Mouse (Mus musculus): ENCODE measurements at regions not wholly inside any gene's neighbourhood (a gene's known extent, or its start where the extent isn't known, plus 50 kb on each side); places are given as distances from the start of the nearest gene placed in this dataset.
A peak's percentile ranks its signal among the peaks of the same experiment; 100 is the strongest.

DNA sequence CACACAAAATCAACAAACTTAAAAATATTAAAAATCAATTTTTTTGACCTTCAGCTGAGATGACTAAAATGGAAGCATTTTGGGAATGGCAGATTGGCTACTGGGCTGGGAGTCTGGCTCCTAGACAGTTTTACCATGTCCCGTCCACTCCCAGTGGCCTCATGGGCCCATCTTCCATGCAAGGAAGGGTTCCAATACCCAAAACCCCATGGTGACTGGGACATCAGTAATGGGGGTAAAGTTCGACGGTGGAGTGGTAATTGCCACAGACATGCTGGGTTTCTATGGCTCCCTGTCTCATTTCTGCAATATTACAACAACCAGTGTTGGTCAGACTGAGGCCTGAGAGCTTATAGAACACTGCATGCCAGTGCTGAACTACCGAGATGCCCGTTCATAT, 82.2 kb downstream of the Il20rb start:
- no peak for DNase-seq (ENCODE audit: low spot score in 2 of 2)

- peak in 1 of 2 experiments; percentile 68 for DNase-seq (ENCODE audit: low spot score in 2 of 2)
Measured at GRCm38 (mm10) chr9:100400366-100400765, 86.2 kb downstream of the Il20rb start.

GRCm38 (mm10) chr9:100396340-100396910, 90.2 kb downstream of the Il20rb start:
- DNase-seq (ENCODE audit: low spot score in 2 of 2): no peak

DNA sequence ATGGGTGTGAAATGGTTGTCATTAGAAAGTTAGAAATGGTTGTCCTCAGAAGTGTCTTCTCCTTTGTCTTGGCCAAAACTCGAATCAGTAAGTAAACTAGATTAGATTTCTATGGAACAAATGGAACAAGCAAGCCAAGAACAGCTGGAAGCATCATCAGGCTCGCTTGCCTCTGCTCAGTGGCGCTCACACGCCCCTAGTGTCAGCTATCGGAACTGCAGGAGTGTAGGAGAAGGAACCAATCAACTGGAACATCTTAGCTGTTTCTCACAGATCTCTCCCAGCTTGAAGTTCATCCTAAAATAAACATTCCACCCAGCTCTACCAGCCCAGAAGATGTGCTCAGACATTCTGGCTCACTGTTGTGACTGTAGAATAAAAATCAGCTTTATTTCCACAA, 90.9 kb downstream of the Il20rb start:
- DNase-seq (ENCODE audit: low spot score in 2 of 2): peak; percentile 3 to 78

DNA sequence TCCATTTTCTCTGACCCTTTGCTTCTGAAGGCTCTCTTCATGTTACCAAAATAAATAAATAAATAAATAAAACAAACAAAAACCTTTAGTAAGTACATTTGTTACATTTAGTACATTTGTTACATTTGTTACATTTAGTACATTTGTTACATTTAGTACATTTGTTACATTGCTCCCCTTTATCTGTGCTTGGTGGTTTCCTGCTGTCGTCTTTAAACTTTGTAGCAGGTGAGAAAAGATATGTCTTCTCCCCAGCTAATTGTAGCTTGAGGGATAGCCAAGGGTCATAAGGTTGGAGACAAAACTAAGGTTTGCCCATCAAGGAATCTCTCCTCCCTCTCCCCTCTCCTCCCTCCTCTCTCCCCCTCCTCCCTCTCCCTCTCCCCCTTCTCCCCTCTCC, 92.0 kb downstream of the Il20rb start:
- DNase-seq (ENCODE audit: low spot score in 2 of 2): no peak

DNA sequence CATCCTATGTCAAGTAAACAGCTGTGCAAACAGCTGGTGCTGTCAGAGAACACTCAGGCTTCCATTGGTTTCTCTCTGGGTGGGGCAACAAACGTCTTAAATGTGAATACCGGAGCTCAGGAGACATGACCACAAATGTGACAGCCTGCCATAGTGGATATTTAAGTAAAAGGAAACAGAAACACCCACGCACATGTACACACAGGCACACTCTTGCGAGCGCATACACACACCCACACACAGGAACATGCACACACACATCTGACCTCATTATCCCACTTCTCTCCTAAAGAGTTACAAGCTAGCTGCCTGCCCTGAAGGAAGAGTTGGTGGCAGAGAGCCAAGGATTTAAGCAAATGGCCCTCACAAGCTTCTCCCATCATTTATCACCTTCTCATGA, 92.4 kb downstream of the Il20rb start:
- no peak for DNase-seq (ENCODE audit: low spot score in 2 of 2)

DNA sequence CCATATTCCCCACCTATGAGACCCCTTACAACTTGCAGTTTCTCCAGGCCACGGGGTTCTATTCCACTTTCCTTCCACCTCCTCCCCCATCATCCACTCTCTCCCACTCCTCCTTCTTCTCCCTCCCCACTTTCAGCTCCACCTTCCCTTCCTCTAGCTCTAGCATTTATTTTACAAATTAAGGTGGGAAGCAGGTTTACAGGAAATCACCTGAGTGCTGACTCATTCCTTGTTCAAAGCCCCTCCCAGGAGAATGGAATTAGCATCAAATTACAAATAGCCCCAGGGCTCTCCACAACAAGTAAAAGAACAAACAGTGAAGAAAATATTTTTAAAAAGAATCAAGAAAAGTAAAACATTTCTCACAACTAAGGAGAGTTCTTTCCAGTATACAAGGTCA, 94.3 kb downstream of the Il20rb start:
- no peak for DNase-seq (ENCODE audit: low spot score in 2 of 2)

- DNase-seq (ENCODE audit: low spot score in 2 of 2): no peak
Measured at GRCm38 (mm10) chr9:100391566-100392213, 94.9 kb downstream of the Il20rb start.

DNA sequence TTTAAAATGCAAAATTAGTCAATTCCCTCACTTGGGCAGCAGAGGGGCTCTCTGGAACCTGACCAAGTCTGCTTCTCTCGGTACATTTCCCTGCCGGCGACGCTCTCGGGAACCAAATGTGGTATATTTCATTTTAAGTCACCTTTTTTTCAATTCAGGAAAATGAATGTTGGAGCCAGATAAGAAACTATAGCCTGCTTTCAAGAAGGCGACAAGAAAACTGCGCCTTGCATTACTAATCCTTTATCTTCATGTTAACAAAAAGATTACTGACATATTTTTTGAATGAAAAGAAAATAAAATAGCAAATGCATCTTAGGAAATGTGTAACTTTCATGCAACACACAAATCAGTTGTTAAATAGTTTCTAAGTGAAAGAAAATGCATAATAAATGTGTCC, 98.2 kb downstream of the Il20rb start:
- DNase-seq (ENCODE audit: low spot score in 2 of 2): no peak

DNA sequence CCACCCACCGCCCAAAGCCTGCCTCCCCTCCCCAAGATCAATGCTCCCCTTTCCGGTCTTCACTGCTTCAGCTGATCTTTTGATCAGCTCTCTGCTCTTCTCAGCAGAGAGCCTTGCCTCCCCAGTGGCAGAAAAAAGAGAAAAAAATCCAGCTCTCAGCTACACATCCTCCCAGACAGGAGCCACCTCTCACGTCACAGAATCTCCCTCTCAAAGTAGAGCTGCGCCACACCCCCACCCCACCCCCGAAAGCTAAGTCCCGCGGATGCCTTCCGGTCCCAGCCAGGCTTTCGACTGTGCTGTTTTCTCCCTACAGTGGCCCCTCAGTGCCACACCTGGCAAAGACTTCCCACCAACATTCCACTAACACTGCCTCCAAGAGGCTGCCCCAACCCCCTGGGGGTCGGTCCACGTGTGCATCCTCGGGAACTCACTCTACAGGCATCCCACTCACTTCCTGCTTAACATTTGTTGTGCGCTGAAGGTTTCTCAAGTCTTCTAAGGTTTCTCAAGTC, 99.4 kb downstream of the Il20rb start:
- DNase-seq (ENCODE audit: low spot score in 2 of 2): no peak

DNA sequence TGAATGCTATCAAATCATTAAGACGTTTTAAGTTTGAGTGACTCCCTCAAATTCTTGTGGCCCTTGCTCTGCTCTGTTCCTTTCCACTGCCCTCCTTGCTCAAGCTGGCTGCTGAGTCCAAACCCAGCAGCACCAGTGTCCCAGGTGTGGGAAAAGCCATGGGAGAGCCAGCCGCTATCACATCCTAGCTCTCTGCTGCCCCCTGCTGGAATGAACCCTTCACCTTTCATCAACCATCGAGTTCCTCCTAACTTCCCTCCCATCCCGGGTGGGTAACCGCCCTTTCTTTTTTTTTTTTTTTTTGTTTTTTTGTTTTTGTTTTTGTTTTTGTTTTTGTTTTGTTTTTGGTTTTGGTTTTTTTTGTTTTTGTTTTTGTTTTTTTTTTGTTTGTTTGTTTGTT, 104.1 kb downstream of the Il20rb start:
- peak in 1 of 2 experiments; percentile 68 for DNase-seq (ENCODE audit: low spot score in 2 of 2)

- no peak for DNase-seq (ENCODE audit: low spot score in 2 of 2)
Measured at GRCm38 (mm10) chr9:100369921-100370320, 116.7 kb downstream of the Il20rb start.

- DNase-seq (ENCODE audit: low spot score in 2 of 2): no peak
Measured at GRCm38 (mm10) chr9:100366816-100367215, 119.8 kb downstream of the Il20rb start.

DNA sequence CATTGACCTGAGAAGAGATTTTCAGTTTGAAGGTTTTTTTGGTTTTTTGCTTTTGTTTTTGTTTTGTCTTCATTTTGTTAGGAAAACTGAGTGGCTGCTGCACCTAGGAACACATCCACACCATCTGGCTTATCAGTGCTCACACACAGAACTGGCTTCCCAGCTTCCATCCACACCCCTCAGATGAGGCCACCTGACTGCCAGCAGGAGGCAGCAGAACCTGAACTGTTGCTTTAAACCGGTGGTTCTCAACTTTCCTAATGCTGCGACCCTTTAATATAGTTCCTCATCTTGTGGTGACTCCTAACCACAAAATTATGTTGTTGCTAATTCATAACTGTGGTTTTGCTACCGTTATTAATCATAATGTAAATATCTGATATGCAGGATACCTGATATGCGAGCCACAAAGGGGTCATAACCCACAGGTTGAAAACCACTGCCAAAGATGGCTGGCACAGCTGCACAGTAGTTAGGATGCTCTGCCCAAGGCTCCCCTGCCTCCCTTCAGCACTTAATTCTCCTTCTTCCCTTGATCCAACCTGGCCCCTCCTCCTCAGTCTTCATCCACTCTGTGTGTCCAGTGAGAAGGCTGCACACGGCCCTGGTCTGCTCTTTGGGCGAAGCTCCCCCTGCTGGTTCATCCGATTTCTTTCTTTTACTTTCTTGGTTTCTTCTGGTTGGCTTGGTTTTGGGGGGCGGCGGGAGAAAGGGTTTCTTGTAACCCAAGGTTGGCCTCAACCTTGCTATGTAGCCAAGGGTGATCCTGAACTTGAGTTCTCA, 126.5 kb downstream of the Il20rb start:
- DNase-seq (ENCODE audit: low spot score in 2 of 2): peak in 1 of 2 experiments; percentile 16

DNA sequence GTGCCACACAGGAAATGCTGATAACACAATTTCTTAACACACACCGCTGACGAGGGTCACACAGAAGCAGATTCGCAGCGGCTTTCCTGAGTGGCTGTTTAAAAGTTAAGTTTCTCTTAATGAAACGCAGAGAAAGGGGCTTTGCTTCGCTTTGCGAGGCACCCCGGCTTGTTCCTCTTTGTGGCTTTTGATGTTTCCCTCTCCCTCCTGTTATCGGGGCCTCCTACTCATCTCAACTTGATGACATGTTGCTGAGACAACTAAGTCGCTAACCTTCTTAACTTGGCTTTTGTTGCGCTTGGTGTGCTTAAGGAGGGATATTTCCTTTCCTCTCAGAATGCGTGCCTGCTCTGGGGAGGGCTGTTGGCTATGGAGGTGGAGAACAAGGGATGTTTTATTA, 129.0 kb downstream of the Il20rb start:
- DNase-seq (ENCODE audit: low spot score in 2 of 2): no peak

DNA sequence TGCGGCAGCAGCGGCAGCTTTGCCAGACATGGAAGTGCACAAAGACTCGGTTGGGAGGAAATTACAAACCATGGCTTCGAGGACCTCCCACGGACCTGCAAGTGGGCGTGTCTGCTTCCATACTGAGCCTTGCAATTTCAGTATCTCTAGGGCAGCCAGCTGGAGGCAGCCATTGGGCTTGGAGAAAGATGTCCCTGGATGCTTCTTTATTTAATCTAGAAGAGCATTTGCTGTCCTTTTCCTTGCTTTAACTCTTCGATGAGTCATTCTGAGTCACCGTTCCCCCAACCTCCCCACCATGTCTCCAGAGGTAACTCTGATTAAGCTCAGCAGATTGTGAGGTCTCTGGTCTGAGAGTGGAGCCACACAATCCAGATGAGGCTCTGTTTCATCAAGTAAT, 145.8 kb downstream of the Il20rb start:
- DNase-seq (ENCODE audit: low spot score in 2 of 2): peak; percentile 35 to 40

DNA sequence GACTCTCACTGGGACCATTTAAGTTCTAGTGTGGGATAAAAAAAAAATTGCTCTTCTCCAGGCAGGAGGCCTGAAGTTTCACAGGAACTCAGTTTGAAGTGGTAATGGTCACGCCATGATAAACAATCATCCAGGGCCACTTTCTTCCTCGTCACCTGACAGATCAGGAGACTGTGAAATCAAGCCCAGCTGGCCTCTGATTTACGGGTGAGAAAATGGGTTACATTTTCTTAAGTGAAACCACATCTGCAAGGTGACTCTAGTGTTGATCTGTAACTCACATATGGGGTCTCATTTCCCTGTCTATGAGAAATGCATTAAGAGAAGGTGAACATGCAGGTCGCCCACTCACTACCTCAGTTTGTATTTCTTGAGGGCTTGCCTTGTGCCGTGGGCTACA, 178.8 kb downstream of the Il20rb start:
- no peak for DNase-seq (ENCODE audit: low spot score in 2 of 2)

DNA sequence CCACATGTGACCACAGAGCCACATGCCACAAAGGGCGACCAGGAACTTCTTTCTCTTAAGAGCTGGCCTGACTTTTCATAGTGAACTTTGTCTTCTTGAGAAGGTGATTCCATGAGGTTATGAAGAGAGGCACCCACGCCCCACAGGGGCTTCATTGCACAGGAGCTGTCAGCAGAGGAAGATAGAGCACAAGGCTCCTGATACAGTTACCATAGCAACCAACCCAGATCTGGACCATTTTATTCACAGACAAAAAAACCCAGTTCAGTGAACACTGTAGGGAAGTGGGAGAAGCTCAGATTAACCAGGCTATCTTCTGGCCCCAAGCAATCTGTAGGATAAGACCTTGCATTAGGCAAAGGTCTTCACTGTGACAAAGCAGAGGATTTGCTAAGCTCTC, 179.2 kb downstream of the Il20rb start:
- DNase-seq (ENCODE audit: low spot score in 2 of 2): peak; percentile 5 to 14

DNA sequence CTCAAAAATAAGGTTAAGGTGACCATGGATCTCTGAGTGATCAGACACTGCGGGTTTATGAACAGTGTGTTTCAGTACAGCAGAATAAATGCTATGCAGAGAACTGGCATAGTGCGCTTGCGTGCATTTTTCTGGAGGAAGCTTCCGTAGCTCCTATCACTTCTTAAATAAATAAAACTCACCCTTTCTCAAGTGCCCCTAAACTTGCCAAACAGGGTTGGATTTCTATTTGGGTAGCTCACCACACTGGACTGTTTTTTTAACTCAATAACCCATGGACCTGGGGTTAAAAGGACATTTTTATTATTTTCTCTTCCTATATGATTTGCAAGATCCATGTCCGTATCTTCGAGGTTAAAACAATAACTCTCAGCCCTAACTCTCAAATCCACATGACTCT, 182.8 kb downstream of the Il20rb start:
- DNase-seq (ENCODE audit: low spot score in 2 of 2): no peak

GRCm38 (mm10) chr9:100301613-100302012, 185.0 kb downstream of the Il20rb start:
- DNase-seq (ENCODE audit: low spot score in 2 of 2): peak in 1 of 2 experiments; percentile 11

DNA sequence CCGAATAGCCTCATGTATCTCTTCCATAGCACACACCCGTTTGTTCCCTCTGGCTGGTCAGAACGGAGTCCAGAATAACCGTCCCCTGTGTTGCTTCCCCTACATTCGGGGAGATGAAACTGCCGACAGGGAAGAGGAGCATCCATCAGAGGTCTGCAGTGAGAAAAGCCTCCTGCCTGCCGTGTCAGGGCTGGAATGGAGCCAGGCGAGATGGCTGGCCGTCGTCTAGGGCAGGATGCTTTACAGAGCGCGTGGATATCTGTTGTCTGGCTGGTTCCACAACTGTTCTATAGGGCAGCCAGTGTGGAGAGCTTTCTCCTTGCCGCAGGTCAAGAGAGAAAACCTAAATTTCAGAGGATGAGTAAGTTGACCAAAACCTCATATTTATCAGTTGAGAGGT, 209.2 kb downstream of the Il20rb start:
- DNase-seq (ENCODE audit: low spot score in 2 of 2): no peak

DNA sequence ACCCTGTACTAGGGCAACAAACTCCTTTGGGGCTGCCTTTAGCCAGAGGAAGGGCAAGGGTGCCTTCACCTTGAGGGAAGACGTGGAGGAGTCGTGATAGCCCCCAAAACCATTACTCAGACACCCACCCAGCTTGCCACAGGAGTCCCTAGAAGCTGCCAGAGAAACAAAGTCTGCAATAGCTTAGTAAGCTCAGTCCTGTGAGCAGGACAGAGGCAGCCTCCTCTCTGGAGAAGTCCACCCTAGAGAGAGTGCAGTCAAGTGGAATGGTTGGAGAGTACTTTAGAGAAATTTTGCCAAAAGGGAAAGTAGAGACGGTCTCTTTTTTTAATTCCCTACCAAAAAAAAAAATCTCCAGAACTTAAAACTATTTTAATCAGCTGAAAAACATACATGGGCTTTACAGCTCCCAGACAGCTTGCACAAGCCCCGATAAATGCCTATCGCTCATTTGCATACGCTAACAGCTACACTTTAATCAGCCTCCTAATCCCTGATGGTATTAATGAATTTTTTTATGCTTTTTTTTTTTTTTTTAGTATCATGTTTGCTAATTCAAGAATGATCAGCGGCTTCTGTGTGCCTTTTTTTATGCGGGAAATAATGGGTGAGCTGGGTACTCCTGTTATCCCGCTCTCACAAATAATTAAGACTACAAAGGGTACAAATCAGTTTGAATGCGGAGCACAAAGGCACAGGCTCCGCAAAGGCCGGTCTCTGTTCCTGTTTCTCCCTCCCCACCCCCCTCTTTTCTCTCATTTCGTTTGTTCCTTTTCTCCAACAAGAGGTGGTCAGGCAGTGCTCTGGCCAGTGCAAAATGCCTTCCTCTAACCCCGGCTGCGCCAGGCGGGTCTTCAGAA, 219.8 kb downstream of the Il20rb start:
- DNase-seq (ENCODE audit: low spot score in 2 of 2): no peak

All from left cerebral cortex, adult 9 months (tissue).